Mouse (Mus musculus) neural tube, embryonic 14.5 days (tissue): ENCODE measurements around the gene Usp24. TPM values are rescaled to one million over a fixed set of nuclear protein-coding genes. Genes with fewer than 3 reads are reported as not detected.
"Not testable (repeated sequence)": the region's sequence is repeated elsewhere in the genome, so short reads cannot be mapped to it uniquely, and the experiment has no call there.

Experiments used
- ATAC-seq: fragments of 200-750 bp; cut with Nextera tagmentation; 2 replicates; pipeline ENCODE4 v1.8.0; 2017; ENCODE audit warnings: low read depth, mild to moderate bottlenecking, moderate TSS enrichment, moderate library complexity
- H3K27ac ChIP-seq: fragments of 300-500 bp; sonication (generic); 2 replicates; pipeline ENCODE4 v1.5.1; 2014; ENCODE audit warnings: low read depth, mild to moderate bottlenecking, control low read depth, low read length, moderate library complexity, mixed read lengths
- H3K27me3 ChIP-seq: fragments of 300-500 bp; sonication (generic); 2 replicates; pipeline ENCODE4 v1.6.1; 2014; ENCODE audit warnings: low read length; ENCODE audit not compliant: control insufficient read depth, insufficient read depth
- H3K36me3 ChIP-seq: fragments of 300-500 bp; sonication (generic); 2 replicates; pipeline ENCODE4 v1.6.1; 2014; ENCODE audit warnings: low read length, mixed read lengths; ENCODE audit not compliant: control insufficient read depth, insufficient read depth
- H3K4me1 ChIP-seq: fragments of 300-500 bp; sonication (generic); 2 replicates; pipeline ENCODE4 v1.6.1; 2014; ENCODE audit warnings: low read length; ENCODE audit not compliant: control insufficient read depth, insufficient read depth
- H3K4me2 ChIP-seq: fragments of 300-500 bp; sonication (generic); 2 replicates; pipeline ENCODE4 v1.6.1; 2014; ENCODE audit warnings: mild to moderate bottlenecking, low read depth, low read length, control low read depth
- H3K4me3 ChIP-seq: fragments of 300-500 bp; sonication (generic); 2 replicates; pipeline ENCODE4 v1.5.1; 2014; ENCODE audit warnings: low read depth, low read length, control low read depth, mixed read lengths
- H3K9ac ChIP-seq: fragments of 300-500 bp; sonication (generic); replicated peaks from 2 replicates; pipeline ENCODE4 v1.6.1; 2014; ENCODE audit warnings: low read depth, mild to moderate bottlenecking, control low read depth, low read length, mixed read lengths
- H3K9me3 ChIP-seq: fragments of 300-500 bp; sonication (generic); 2 replicates; pipeline ENCODE4 v1.6.1; 2016; ENCODE audit warnings: low read length; ENCODE audit not compliant: control insufficient read depth
- WGBS: fragments of 180-500 bp; shearing (Covaris S2); extraction: QIAGEN DNeasy Blood & Tissue Kit; methylation state at CpG from one replicate; pipeline ENCODE4 v1.1.7; 2014; 5-methylcytosine and 5-hydroxymethylcytosine counted together
- polyA plus RNA-seq: library from polyadenylated mRNA; unstranded; fragments of >200 nt; fragmentation: Nextera tagmentation; extraction: Ambion mirVana; gene quantifications from 2 replicates; pipeline ENCODE4 v1.2.1, GENCODE M21; 2014

Usp24 gene
- polyA plus RNA-seq, 1 experiment from 2014 or later, result 14.4 TPM

- 83% methylated on average over 5 of the region's 5 CpGs for WGBS
Measured at GRCm38 (mm10) chr4:106330371-106330819, 14.4 kb downstream of the Usp24 start.

DNA sequence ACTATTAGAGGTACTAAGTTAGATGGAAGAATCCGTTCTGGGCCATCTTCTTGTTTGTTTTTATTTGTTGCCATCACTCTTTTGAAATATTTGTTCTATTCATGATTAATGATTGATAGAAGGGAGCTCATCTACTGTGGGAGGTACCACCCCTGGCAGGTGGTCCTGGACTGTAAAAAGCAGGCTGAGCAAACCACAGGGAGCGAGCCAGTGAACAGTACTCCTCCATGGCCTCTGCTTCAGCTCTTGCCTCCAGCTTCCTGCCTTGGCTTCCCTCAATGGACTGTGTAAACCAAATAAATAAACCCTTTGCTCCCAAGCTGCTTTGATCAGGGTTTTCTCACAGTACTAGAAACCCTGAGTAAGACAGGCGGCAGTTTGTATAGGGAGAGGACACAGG is 17.1 kb downstream of the Usp24 start:
- Histone ChIP-seq H3K4me3 (no peak overlapping the region), H3K27me3 (no peaks in the 10 kb centered on the region), H3K4me2 (no peak overlapping the region), H3K4me1 (no peaks in the 10 kb centered on the region), H3K9me3 (no peaks in the 10 kb centered on the region), H3K36me3 (no peaks in the 10 kb centered on the region), H3K9ac (no peak overlapping the region), H3K27ac (no peak overlapping the region)
- no peak for ATAC-seq
- 77% methylated on average over 3 of the region's 3 CpGs for WGBS

More at GRCm38 (mm10) chr4:106330371-106330819, 14.4 kb downstream of the Usp24 start:
- Histone ChIP-seq H3K4me2 (no peak overlapping the region), H3K27ac (no peak overlapping the region), H3K36me3 (no peaks in the 10 kb centered on the region), H3K27me3 (no peaks in the 10 kb centered on the region), H3K4me3 (no peak overlapping the region), H3K4me1 (no peaks in the 10 kb centered on the region), H3K9ac (no peak overlapping the region), H3K9me3 (no peaks in the 10 kb centered on the region)
- no peak for ATAC-seq

GRCm38 (mm10) chr4:106333584-106333983 is 17.6 kb downstream of the Usp24 start:
- Histone ChIP-seq H3K27ac (no peak overlapping the region), H3K9me3 (no peaks in the 10 kb centered on the region), H3K4me3 (no peak overlapping the region), H3K36me3 (no peaks in the 10 kb centered on the region), H3K9ac (no peak overlapping the region), H3K27me3 (no peaks in the 10 kb centered on the region), H3K4me2 (no peak overlapping the region), H3K4me1 (no peaks in the 10 kb centered on the region)
- no peak for ATAC-seq
- WGBS, result 87% methylated on average over 2 of the region's 2 CpGs

DNA sequence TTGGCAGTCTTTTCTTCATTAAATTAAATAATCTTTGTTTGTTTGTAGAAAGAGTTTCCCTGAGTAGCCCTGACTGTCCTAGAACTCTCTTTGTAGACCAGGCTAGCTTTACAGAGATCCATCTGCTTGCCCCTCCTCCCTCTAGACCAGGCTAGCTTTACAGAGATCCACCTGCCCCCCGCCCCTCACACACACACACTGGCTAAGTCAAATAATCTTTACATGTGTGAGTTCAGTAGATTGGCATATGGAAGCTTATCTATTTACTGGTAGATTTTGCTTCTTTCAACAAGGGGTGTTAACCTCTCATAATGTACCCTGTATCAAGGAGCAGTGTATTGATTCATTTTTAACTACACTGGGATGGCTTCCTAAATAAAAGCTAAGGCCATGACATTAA is 19.8 kb downstream of the Usp24 start:
- Histone ChIP-seq H3K4me1 (no peaks in the 10 kb centered on the region), H3K9me3 (no peaks in the 10 kb centered on the region), H3K9ac (no peak overlapping the region), H3K36me3 (no peaks in the 10 kb centered on the region), H3K27me3 (no peaks in the 10 kb centered on the region), H3K27ac (no peak overlapping the region), H3K4me3 (no peak overlapping the region), H3K4me2 (no peak overlapping the region)
- WGBS, result 91% methylated on average over 1 of the region's 1 CpGs
- ATAC-seq, result no peak

DNA sequence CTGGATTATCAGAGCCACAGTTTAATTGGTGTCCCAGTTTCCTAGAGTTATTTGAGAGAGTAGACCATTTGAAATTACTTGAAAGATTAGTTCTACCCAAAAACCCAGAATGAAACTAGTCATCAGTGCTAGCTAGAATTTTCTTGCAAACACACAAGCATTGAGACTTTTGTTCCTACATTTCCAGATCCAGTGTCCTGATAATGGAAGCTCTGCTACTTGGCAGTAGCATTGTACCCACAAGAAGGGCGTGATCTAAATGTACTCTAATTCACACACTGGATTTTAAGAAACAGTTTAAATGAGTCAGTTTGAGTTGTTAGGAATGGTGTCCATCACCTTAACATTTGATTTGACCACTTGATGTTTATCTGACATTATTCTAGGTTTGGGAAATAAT is 31.7 kb downstream of the Usp24 start:
- Histone ChIP-seq H3K27me3 (no peaks in the 10 kb centered on the region), H3K9me3 (no peaks in the 10 kb centered on the region), H3K4me2 (no peak overlapping the region), H3K9ac (no peak overlapping the region), H3K4me3 (no peak overlapping the region), H3K4me1 (no peaks in the 10 kb centered on the region), H3K27ac (no peak overlapping the region), H3K36me3 (peaks cover 6% of the 10 kb centered on the region)
- 94% methylated on average over 1 of the region's 1 CpGs for WGBS
- ATAC-seq, result no peak

- H3K9me3 ChIP-seq, H3K27me3 ChIP-seq, H3K4me1 ChIP-seq, H3K4me3 ChIP-seq, H3K9ac ChIP-seq, H3K4me2 ChIP-seq, H3K27ac ChIP-seq, ATAC-seq: not testable (repeated sequence)
- 93% methylated on average over 2 of the region's 2 CpGs for whole genome bisulfite sequencing
- peaks cover 18% of the 10 kb centered on the region for H3K36me3 ChIP-seq
Measured at GRCm38 (mm10) chr4:106355025-106355424, 39.0 kb downstream of the Usp24 start.

DNA sequence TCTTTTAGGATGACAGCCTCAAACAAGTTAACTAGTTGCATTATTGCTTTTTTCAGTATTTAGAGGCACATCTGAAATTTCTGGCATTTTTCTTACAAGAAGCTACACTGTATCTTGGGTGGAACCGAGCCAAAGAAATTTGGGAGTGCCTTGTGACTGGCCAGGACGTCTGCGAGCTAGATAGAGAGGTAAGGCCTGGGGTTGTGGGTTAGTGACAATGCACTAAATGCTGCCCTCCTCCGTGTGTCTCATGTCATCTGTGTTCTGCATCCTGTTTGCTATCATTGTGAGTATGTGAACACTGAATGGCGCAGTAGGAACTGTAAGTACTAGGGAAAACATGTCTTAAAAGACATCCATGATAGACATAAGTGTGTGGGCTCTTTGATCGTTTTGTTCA is 54.0 kb downstream of the Usp24 start:
- Histone ChIP-seq H3K9ac (no peak overlapping the region), H3K27me3 (no peaks in the 10 kb centered on the region), H3K4me2 (no peak overlapping the region), H3K4me3 (no peak overlapping the region), H3K27ac (no peak overlapping the region), H3K4me1 (no peaks in the 10 kb centered on the region), H3K9me3 (no peaks in the 10 kb centered on the region), H3K36me3 (peaks cover 40% of the 10 kb centered on the region)
- WGBS, result 91% methylated on average over 6 of the region's 6 CpGs
- no peak for ATAC-seq

- Histone ChIP-seq H3K4me3 (no peak overlapping the region), H3K36me3 (peaks cover 21% of the 10 kb centered on the region), H3K9ac (no peak overlapping the region), H3K4me1 (no peaks in the 10 kb centered on the region), H3K4me2 (no peak overlapping the region), H3K9me3 (no peaks in the 10 kb centered on the region), H3K27me3 (no peaks in the 10 kb centered on the region), H3K27ac (no peak overlapping the region)
- ATAC-seq, result peak; percentile 51; the same call in 1 of the 2 replicates
- WGBS, result 58% methylated on average over 1 of the region's 1 CpGs
Measured at GRCm38 (mm10) chr4:106375857-106376256, 59.8 kb downstream of the Usp24 start.

DNA sequence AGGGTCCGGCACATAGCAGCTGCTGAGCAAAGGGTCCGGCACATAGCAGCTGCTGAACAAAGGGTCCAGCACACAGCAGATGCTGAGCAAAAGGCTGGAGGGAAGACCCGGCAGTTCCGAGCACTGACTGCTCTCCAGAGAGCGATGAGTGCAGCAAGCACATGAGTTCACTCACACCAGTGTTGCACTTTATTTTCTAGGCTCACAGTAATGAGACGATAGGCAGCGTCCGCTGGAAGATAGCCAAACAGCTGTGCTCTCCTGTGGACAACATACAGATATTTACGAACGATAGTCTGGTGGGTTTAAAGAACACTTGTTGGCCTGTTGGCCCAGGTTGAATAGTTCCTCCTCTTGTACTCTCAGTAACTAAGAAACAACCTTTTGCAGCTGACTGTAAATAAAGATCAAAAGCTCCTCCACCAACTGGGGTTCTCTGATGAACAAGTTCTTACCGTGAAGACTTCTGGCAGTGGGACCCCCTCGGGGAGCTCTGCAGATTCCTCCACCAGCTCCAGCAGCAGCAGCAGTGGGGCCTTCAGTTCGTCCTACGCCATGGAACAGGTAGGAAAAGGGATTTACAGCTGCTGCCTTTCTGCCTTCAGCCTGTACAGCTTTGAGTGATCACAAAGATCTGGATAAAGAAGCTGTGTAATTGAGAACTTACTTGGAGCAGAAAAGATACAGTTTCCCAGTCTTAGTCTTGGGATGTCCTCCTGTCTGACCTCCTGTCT is 63.0 kb downstream of the Usp24 start:
- WGBS, result 40% methylated on average over 14 of the region's 14 CpGs
- Histone ChIP-seq H3K4me2 (no peak overlapping the region), H3K36me3 (peaks cover 16% of the 10 kb centered on the region), H3K9ac (no peak overlapping the region), H3K27me3 (no peaks in the 10 kb centered on the region), H3K9me3 (no peaks in the 10 kb centered on the region), H3K4me1 (no peaks in the 10 kb centered on the region), H3K27ac (no peak overlapping the region), H3K4me3 (no peak overlapping the region)
- ATAC-seq, result no peak
